Mouse (Mus musculus): ENCODE data around the gene Cntnap1.

The Cntnap1 gene

GRCm38 (mm10) chr11:101185441-101185840, 15.1 kb downstream of the Cntnap1 start:
- no peak for DNase-seq (ENCODE audit: low spot score in 2 of 2)

- no peak for DNase-seq (ENCODE audit: low spot score in 2 of 2)
Observed at GRCm38 (mm10) chr11:101186526-101187247, 16.4 kb downstream of the Cntnap1 start.

GRCm38 (mm10) chr11:101187541-101187940, 17.2 kb downstream of the Cntnap1 start:
- DNase-seq (ENCODE audit: low spot score in 2 of 2), result no peak

- no peak for DNase-seq (ENCODE audit: low spot score in 2 of 2)
Observed at GRCm38 (mm10) chr11:101188166-101188805, 18.0 kb downstream of the Cntnap1 start.

- peak; percentile 83 to 84 for DNase-seq (ENCODE audit: low spot score in 2 of 2)
Observed at GRCm38 (mm10) chr11:101189495-101190180, 19.3 kb downstream of the Cntnap1 start.

GRCm38 (mm10) chr11:101190181-101190912, 20.0 kb downstream of the Cntnap1 start:
- DNase-seq (ENCODE audit: low spot score in 2 of 2), result no peak

GRCm38 (mm10) chr11:101190913-101191907, 20.9 kb downstream of the Cntnap1 start:
- no peak for DNase-seq (ENCODE audit: low spot score in 2 of 2)

- no peak for DNase-seq (ENCODE audit: low spot score in 2 of 2)
Observed at GRCm38 (mm10) chr11:101191919-101192470, 21.7 kb downstream of the Cntnap1 start.

GRCm38 (mm10) chr11:101192646-101193045, 22.3 kb downstream of the Cntnap1 start:
- no peak for DNase-seq (ENCODE audit: low spot score in 2 of 2)

GRCm38 (mm10) chr11:101193076-101193475, 22.8 kb downstream of the Cntnap1 start:
- no peak for DNase-seq (ENCODE audit: low spot score in 2 of 2)

GRCm38 (mm10) chr11:101194137-101194536, 23.8 kb downstream of the Cntnap1 start:
- DNase-seq (ENCODE audit: low spot score in 2 of 2), result no peak

- DNase-seq (ENCODE audit: low spot score in 2 of 2), result no peak
Observed at GRCm38 (mm10) chr11:101194643-101195042, 24.3 kb downstream of the Cntnap1 start.

GRCm38 (mm10) chr11:101195101-101195500, 24.8 kb downstream of the Cntnap1 start:
- DNase-seq (ENCODE audit: low spot score in 2 of 2), result no peak

- no peak for DNase-seq (ENCODE audit: low spot score in 2 of 2)
Observed at GRCm38 (mm10) chr11:101195571-101195970, 25.2 kb downstream of the Cntnap1 start.

- DNase-seq (ENCODE audit: low spot score in 2 of 2), result no peak
Observed at GRCm38 (mm10) chr11:101196175-101196574, 25.9 kb downstream of the Cntnap1 start.

GRCm38 (mm10) chr11:101199555-101199954, 29.2 kb downstream of the Cntnap1 start:
- no peak for DNase-seq (ENCODE audit: low spot score in 2 of 2)

- DNase-seq (ENCODE audit: low spot score in 2 of 2), result no peak
Observed at GRCm38 (mm10) chr11:101200986-101201385, 30.7 kb downstream of the Cntnap1 start.

GRCm38 (mm10) chr11:101211970-101212369, 41.6 kb downstream of the Cntnap1 start:
- DNase-seq (ENCODE audit: low spot score in 2 of 2), result peak; percentile 56 to 70

- DNase-seq (ENCODE audit: low spot score in 2 of 2), result no peak
Observed at GRCm38 (mm10) chr11:101216936-101217335, 46.6 kb downstream of the Cntnap1 start.

GRCm38 (mm10) chr11:101218436-101219055, 48.2 kb downstream of the Cntnap1 start:
- no peak for DNase-seq (ENCODE audit: low spot score in 2 of 2)

Measured in heart, adult 9 months (tissue).